Mouse (Mus musculus) thymus, adult 2 months (tissue): ENCODE measurements around the gene Pde4d.

Experiments
- CTCF ChIP-seq: fragments of 200-500 bp; IDR thresholded peaks from 2 replicates; pipeline ENCODE4 v1.5.1; 2012; ENCODE audit warnings: mild to moderate bottlenecking, control low read depth, low read length, moderate library complexity, borderline replicate concordance; ENCODE audit not compliant: control insufficient read depth, poor library complexity, insufficient read depth; ENCODE audit errors: extremely low read depth
- POLR2A ChIP-seq: fragments of 200-500 bp; IDR thresholded peaks from 2 replicates; pipeline ENCODE4 v1.6.1; 2012; ENCODE audit warnings: mild to moderate bottlenecking, low read length, control low read depth, moderate library complexity; ENCODE audit not compliant: control insufficient read depth, poor library complexity, insufficient read depth; ENCODE audit errors: extremely low read depth

GRCm38 (mm10) chr13:109819071-109819470 is 1369.3 kb downstream of the Pde4d start:
- no peak for TF ChIP-seq POLR2A
- no peak for TF ChIP-seq CTCF
